Mouse (Mus musculus) G1E (cell line): ENCODE results near the gene Tmem205. TPM values are rescaled to one million over a fixed set of nuclear protein-coding genes. Genes with fewer than 3 reads are reported as not detected.

Experiments used
- ATAC-seq: 2 replicates; pipeline ENCODE4 v1.8.0; 2016; ENCODE audit warnings: mild to moderate bottlenecking; ENCODE audit not compliant: insufficient number of reproducible peaks, poor library complexity, low FRiP score, severe bottlenecking; ENCODE audit errors: extremely low read depth
- DNase-seq: peaks from one replicate; pipeline ENCODE4 v3.0.0; 2012; ENCODE audit warnings: low spot score
- H3K27me3 ChIP-seq: 2 replicates; pipeline ENCODE4 v1.6.1; 2012; ENCODE audit warnings: mild to moderate bottlenecking, low read length, inconsistent platforms; ENCODE audit not compliant: insufficient read depth
- H3K36me3 ChIP-seq: replicated peaks from 2 replicates; pipeline ENCODE3; 2012; ENCODE audit warnings: mild to moderate bottlenecking, inconsistent platforms
- H3K4me1 ChIP-seq: 2 replicates; pipeline ENCODE4 v1.6.1; 2012; ENCODE audit warnings: low read depth, low read length, inconsistent platforms, mixed read lengths; ENCODE audit not compliant: insufficient read depth
- H3K4me3 ChIP-seq: 2 replicates; pipeline ENCODE4 v1.5.1; 2012; ENCODE audit warnings: low read depth, mild to moderate bottlenecking, inconsistent platforms, low read length, moderate library complexity, mixed read lengths
- H3K9me3 ChIP-seq: replicated peaks from 2 replicates; pipeline ENCODE4 v1.6.1; 2012; ENCODE audit warnings: inconsistent platforms
- CTCF ChIP-seq: IDR thresholded peaks from 2 replicates; pipeline ENCODE4 v1.5.1; 2012; ENCODE audit warnings: low read depth, low read length, inconsistent platforms, mixed read lengths
- GATA1 ChIP-seq: IDR thresholded peaks from 2 replicates; pipeline ENCODE4 v1.6.1; 2012; ENCODE audit warnings: borderline replicate concordance, low read length, inconsistent platforms, mixed read lengths
- GATA2 ChIP-seq: IDR thresholded peaks from 2 replicates; pipeline ENCODE4 v1.6.1; 2012; ENCODE audit warnings: low read depth, low read length, inconsistent platforms, borderline replicate concordance
- POLR2AphosphoS5 ChIP-seq: IDR thresholded peaks from 2 replicates; pipeline ENCODE4 v1.6.1; 2012; ENCODE audit warnings: low read depth, low read length, inconsistent platforms; ENCODE audit not compliant: insufficient replicate concordance
- TAL1 ChIP-seq: conservative IDR thresholded peaks from 2 replicates; pipeline ENCODE4 v1.6.1; 2012; ENCODE audit warnings: low read depth, low read length, inconsistent platforms, mixed read lengths
- polyA plus RNA-seq: library from polyadenylated mRNA; stranded (reverse); fragments of >175 nt; gene quantifications from 2 replicates; pipeline ENCODE4 v1.2.3, GENCODE M21; 2012
- total RNA-seq, 2 experiments: library from RNA; stranded (forward) in 1 of 2; stranded (reverse) in 1 of 2; fragments of 200-1000 nt in 1 of 2; fragments of >200 nt in 1 of 2; fragmentation: Nextera tagmentation in 1 of 2; gene quantifications; 2 replicates each; pipeline ENCODE4 v1.2.3; 2014 to 2017

Gene Tmem205
- 12.8 and 17.6 TPM in 2 replicates for total RNA-seq (2014; fragmentation: Nextera tagmentation)
- total RNA-seq (2017): 9.0 and 17.1 TPM in 2 replicates
- 11.3 and 15.9 TPM in 2 replicates for polyA plus RNA-seq

DNA sequence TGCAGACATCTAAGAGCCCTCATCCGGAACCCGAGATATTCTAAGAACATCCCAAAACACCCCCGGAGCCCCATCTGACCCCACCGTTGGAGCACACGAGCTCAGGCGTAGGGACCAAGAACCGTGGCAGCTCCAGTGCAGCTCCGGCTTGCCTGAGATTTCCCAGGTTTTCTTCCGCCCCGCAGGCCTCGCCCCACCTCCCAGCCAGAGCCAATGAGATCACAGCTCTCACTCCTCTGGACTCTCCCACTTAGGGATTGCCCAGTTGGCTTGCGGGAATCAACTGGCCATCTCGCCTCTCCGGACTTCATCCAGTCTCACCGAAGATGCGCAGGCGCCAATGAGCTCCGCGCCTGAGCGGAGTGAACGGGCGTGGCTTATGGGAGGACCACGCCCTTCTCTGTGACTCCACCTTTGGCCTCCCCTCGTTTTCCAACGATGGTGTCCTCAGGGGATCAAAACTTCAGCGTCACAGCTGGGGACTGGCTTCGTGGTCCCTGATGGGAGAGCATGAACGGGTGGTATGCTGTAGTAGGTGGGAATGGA lies at the start of gene Tmem205, which contains the start of gene Ccdc159:
Tmem205 (minus strand) TSS at position 349 of the 546 bp plus-strand sequence.
Ccdc159 (plus strand) TSS at position 264 of the 546 bp plus-strand sequence.
- H3K4me1 ChIP-seq: peaks cover 49% of the 10 kb centered on the region
- no peaks in the 10 kb centered on the region for H3K27me3 ChIP-seq
- peak; percentile 86 for ATAC-seq
- no peaks in the 10 kb centered on the region for H3K9me3 ChIP-seq
- peak; percentile 77 for DNase-seq
- peak within 1 kb of the TSS; percentile 75 for H3K4me3 ChIP-seq
- TF ChIP-seq TAL1 (no peak), GATA1 (no peak), GATA2 (no peak), CTCF (no peak), POLR2AphosphoS5 (no peak)
- H3K36me3 ChIP-seq: peaks cover 31% of the 10 kb centered on the region

DNA sequence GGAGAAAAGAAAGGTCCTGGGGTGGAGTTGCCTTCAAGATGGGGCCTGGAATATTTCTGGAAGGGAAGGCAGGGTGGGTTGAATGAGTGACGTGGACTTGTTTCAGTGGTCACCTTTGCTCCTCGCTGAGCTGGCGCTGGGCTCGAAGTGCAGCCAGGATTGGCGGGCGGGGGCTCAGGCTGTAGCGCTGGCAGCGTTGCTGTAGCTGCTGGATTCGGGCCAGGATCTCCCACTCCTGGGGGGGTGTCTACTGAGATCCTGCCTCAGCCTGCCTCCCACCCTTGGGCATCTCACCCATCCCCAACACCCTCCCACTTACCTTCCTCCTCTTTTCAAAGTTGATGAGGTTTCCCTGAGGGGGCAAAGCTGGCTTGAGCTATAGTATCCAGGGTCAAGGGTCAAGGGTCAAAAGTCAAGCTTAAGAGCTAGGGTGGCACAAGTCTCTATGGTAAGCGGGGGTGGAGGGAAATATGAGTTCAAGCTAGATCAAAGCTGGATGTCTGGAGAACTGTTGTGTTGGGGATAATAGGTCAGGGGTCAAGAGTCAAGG lies 49.3 kb upstream of the Tmem205 start:
- H3K4me1 ChIP-seq: no peaks in the 10 kb centered on the region; the same call in 1 of the 2 replicates
- H3K36me3 ChIP-seq: no peaks in the 10 kb centered on the region
- no peak overlapping the region for H3K4me3 ChIP-seq
- peaks cover 28% of the 10 kb centered on the region for H3K27me3 ChIP-seq
- TF ChIP-seq POLR2AphosphoS5 (no peak), GATA2 (no peak), TAL1 (no peak)
- no peaks in the 10 kb centered on the region for H3K9me3 ChIP-seq
- ATAC-seq: no peak
- no peak for DNase-seq

DNA sequence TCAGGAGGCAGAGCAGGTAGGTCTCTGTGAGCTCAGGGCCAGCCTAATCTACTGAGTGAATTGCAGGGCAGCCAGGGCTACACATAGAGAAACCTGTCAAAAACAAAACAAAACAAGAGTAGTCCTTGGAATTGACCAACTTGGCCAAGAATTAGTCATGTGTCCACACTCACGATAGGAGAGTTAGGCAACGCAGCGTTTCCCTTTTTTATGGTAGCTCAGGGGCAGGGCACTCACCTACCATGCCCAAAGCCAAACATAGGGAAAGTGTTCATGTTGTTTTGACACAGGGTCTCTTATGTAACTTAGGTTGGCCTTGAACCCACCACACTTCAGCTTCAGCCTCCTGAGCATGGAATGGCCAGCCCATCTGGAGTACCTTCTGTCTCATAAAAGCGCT lies 41.9 kb upstream of the Tmem205 start:
- DNase-seq: no peak
- Histone ChIP-seq H3K9me3 (no peaks in the 10 kb centered on the region), H3K4me3 (no peak overlapping the region), H3K4me1 (peaks cover 8% of the 10 kb centered on the region; the same call in 1 of the 2 replicates), H3K36me3 (no peaks in the 10 kb centered on the region), H3K27me3 (peaks cover 15% of the 10 kb centered on the region)
- ATAC-seq: no peak
- TF ChIP-seq CTCF (no peak), POLR2AphosphoS5 (no peak), GATA2 (no peak), GATA1 (no peak)

DNA sequence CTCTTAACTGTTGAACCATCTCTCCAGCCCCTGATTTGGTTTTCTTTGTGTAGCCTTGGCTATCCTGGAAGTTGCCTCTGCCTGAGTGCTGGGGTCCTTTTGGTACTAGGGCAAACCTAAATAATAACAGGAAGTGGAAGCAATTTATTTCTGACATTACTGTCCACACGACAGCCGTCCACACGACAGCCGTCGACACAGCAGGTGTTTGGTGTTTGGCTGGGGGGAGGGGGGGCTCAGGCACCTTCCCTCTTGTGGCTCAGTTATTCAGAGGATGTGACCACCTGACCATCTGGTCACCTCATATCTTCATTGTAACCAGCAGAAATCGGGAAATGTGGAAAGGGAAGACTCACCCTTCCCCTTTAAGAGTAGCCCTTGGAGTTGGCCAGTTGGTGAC lies 41.5 kb upstream of the Tmem205 start:
- DNase-seq (no peak), ATAC-seq (no peak)
- Histone ChIP-seq H3K27me3 (peaks cover 14% of the 10 kb centered on the region), H3K4me3 (no peak overlapping the region), H3K36me3 (no peaks in the 10 kb centered on the region), H3K9me3 (no peaks in the 10 kb centered on the region), H3K4me1 (peaks cover 12% of the 10 kb centered on the region)
- TF ChIP-seq CTCF: no peak
- no peak for TF ChIP-seq TAL1
- TF ChIP-seq GATA2: no peak
- TF ChIP-seq POLR2AphosphoS5: no peak
- TF ChIP-seq GATA1: no peak

DNA sequence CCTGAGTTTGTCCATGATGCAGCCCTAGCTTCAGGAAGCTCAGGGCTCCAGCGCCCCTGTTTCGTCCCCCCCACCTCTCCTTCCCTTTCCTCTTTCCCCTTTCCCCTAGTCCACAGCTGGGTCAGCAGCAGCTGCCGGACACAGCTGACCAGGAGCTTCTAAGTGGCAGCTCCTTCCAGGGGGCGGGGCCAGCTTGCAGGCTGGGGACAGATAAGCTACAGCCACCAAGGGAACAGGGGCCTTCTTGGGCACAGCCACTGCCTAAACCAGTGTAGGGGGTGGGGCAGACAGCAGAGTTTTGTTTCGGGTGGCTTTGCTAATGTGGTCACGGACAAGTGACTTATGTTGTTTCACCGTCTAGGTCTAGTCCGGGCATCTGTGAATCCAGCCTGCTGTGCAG lies 36.1 kb upstream of the Tmem205 start, which contains the start of gene Epor:
Epor (minus strand) TSS at position 90 of the 400 bp plus-strand sequence.
- DNase-seq: peak; percentile 71
- no peaks in the 10 kb centered on the region for H3K27me3 ChIP-seq
- H3K4me1 ChIP-seq: peaks cover 59% of the 10 kb centered on the region
- peak within 1 kb of the TSS; percentile 76 for H3K4me3 ChIP-seq
- H3K36me3 ChIP-seq: peaks cover 34% of the 10 kb centered on the region
- TF ChIP-seq POLR2AphosphoS5 (no peak), GATA2 (no peak), TAL1 (no peak; the same call in 1 of the 2 replicates), CTCF (no peak), GATA1 (no peak)
- ATAC-seq: peak; percentile 47
- no peaks in the 10 kb centered on the region for H3K9me3 ChIP-seq

DNA sequence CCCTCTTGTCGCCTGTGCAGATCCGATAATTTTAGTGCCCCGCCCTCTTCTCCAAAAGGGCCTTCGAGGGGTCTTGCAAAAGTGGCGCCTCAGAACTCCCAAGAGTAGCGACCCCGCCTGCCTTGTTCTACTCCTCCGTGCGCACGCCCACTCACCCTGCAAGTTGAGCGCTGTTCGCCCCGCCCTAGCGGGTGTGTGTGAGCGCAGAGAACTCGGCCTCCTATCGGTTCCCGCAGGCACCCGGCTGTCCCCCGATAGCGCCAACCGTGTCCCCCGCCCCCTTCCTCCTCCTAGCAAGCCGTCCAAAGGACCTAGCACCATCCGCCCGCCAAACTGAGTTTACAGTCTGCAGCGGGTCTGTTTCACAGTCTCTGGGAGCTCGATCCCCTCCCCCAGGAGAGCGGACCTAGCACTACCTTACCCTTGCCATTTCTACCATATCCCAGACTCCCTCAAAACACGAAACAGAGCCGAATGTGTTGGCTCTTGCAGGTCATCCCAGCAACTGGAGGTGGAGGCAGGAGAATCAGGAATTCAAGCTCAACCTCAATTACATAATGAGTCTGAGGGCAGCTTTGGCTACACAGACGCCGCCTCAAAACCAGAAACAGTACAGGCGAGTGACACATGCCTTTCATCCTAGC lies 35.2 kb upstream of the Tmem205 start:
- H3K9me3 ChIP-seq: no peaks in the 10 kb centered on the region
- H3K4me3 ChIP-seq: peak overlapping the region; percentile 76
- DNase-seq (peak; percentile 88), ATAC-seq (peak; percentile 78)
- H3K36me3 ChIP-seq: peaks cover 41% of the 10 kb centered on the region
- TF ChIP-seq POLR2AphosphoS5 (no peak), TAL1 (peak; percentile 89), GATA2 (no peak), CTCF (no peak)
- H3K27me3 ChIP-seq: no peaks in the 10 kb centered on the region
- H3K4me1 ChIP-seq: peaks cover 64% of the 10 kb centered on the region
